Mouse (Mus musculus): ENCODE results near the gene Tnik. TPM values are rescaled to one million over a fixed set of nuclear protein-coding genes. Genes with fewer than 3 reads are reported as not detected.
A peak's percentile ranks its signal among the peaks of the same experiment; 100 is the strongest.

The Tnik gene
- total RNA-seq, 2 experiments from 2014 or later = 33.4 to 41.6 TPM

DNA sequence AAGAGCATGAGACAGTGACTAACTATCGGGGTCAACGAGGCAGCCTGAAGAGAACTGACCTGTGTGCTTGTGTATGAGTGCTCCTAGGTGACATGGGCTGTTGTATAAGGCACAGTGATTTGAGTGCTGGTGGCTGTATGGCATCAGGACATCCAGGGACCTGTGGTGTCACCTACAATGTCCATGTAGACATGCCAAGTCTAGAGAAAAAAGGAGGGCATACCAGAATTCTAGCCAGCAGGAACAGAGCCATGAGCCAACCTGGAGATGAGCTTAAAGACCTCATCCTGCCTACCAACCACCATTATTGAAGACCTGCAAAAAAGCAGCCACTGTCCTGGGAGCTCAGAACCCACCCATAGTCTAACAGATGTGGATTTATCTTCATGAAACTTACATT is 127.2 kb downstream of the Tnik start:
- intact Hi-C loops (cut with DNase I) = no loop called here
- no peak for DNase-seq

DNA sequence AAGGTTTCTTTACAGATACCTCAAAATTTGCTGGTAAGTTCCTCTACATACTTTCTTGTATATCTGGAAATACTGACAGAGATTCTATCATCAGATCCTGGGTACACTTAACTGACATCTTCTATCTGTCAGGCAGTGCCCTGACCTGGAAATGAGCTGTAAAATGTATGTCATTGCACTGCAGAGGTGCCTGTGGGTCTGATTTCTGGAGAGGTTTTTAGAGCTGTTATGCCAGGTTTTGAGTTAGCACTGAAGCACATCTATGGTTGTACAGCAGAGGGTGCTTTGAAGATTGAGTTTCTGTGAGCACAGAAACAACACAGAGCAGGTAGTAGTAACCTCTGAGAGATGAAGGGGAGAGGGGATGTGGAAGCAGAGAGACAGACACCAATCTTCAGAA is 129.5 kb downstream of the Tnik start:
- intact Hi-C loops (cut with DNase I) = no loop called here
- DNase-seq = no peak

DNA sequence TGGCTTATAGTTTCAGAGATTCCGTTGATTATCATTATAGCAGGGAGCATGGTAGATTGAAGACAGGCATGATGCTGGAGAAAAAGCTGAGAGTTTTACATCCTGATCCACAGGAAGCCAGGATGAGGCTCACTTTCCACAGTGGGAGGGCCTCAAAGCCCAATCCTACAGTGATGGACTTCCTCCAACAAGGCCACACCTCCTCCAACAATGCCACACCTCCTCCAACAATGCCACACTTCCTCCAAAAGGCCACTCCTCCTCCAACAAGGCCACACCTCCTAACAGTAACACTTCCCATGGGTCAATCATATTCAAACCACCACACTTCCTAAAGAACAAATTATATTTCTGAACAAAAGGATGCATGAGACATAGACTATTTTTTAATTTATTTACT is 135.8 kb downstream of the Tnik start:
- no peak for DNase-seq
- intact Hi-C loops (cut with DNase I) = no loop called here

DNA sequence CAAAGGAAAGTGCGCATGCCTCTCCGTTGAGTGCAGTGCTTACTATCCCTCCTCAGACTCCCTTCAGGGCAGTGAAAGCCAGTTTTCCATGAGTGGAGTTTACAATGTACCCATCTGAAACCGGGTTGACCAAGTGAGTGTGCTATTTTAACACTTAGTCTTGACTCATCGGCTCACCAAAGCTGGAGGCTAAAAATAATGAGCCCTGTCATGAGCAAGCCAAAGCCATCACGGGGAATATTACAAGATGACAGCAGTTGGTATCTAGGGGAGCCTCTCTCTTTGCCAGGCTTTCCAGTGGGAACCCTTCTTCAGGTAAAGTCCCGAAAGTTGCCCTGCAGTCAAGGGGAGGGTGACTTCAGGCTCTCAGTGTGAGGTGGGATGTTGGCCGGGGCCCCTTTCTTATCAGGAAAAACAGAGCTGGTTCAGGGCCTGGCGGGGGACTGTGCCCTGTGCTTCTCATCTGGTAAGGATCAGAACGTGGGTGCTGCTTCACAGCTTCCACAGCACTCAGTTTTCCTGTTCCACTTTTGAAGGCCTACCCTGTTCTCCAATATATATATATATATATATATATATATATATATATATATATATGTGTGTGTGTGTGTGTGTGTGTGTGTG is 136.7 kb downstream of the Tnik start:
- intact Hi-C loops (cut with DNase I) = no loop called here
- DNase-seq = peak in 1 of 2 experiments; percentile 7

DNA sequence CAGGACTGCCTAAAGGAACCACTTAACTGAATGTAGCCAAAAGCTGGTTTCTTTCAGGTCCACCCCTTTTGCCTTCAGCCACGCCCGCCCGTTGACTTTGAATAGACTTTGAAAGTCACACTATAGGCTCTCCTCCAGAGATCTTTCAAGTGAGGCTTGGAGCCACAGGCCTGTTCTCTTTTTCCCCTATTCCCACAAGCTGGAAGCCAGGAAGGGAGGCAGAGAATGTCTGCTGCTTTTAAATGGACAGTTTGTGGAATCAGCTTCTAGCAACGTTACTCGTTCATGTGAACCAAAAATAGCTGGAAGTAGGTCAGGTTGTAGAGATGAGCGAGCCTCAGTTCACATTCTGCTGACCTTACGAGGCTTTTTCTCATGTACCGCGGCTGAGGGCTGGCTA is 138.3 kb downstream of the Tnik start:
- DNase-seq = peak; percentile 39 to 45
- intact Hi-C loops (cut with DNase I) = no loop called here

DNA sequence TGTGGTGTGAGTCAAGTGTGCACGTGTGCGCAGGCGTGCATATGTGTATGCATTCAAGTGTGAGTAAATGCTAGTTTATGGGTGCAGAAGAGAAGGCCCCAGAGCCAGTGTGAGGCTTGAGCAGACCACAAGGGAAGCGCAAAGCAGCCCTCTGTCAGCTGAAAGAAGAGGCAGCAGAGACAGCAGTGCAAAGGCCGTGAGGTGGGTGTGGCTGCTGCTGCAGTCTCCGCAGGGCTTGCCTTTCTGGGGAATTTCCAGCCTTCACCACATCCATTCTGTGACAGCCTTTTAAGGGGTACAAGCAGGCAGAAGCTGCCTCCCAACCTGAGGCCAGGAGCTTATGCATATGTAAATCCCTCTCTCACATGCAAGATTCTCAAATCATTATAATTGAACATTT is 139.2 kb downstream of the Tnik start:
- intact Hi-C loops (cut with DNase I) = no loop called here
- no peak for DNase-seq

DNA sequence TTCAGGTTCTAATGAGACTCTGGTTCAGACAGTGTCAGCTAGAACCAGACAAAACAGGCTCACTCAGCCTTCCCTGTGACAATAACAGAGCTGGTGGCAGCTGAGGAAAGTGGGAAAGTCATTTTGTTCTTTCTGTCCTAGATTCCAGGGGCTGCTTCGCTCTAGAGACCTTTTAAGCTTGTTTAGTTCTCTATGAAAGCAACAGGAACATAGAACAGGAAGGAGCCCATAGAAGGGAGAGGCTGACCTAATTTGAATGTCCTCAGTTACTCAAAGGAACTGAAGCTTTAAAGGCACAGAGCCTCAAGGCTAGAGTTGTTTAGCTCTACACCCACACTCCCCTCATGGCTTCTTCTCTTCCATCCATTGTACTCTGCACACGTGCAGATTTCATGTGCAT is 142.4 kb downstream of the Tnik start:
- intact Hi-C loops (cut with DNase I) = loop anchor here (5.0 kb wide), 1 partner anchor 238 kb away; no protein-coding TSS in a partner anchor
- no peak for DNase-seq

DNA sequence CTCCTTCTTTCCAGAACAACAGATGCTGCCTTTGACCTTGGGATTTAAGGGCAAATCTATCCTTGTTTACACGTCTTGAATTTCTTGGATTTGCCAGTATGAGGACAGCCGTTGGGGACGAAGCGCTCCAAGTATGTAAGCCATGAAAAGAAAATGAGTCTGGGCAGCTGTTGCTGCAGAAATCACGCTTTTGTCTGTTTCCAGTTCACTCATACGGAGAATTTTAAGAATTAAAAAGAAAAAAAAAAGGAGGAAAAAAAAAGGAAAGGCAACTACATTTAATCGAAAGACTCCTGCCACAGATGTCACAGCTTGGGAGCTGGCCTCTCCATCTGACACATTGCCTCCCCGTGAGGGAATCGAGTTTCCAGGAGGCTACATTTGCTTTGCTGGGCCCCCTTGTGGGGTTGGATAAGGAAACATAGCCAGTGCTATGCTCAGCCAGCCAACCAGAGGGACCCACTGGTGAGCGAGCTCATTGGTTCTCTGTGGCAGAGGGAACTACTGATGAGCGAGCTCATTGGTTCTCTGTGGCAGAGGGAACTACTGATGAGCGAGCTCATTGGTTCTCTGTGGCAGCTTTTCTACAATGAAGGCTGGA is 145.9 kb downstream of the Tnik start:
- intact Hi-C loops (cut with DNase I) = loop anchor here (5.0 kb wide), 1 partner anchor 242 kb away; no protein-coding TSS in a partner anchor
- peak; percentile 61 for DNase-seq

DNA sequence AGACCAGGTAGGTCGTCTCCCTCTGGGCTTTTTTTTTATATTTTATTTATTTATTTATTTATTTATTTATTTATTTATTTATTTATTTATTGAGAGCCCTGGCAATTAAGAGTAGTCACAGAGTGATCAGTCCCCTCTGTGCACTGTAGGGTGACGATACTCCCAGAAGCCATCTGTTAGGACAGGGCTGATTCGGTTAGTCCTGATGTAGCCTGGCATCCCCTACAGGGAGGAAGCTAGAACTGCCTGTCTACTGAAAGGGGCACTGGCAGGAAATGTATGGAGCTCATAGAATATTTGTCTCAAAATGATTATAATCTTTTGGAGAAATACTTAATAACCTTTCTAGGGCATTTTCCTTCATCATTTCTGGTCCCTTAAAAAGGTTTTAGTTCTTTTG is 147.3 kb downstream of the Tnik start:
- DNase-seq = no peak
- intact Hi-C loops (cut with DNase I) = no loop called here

DNA sequence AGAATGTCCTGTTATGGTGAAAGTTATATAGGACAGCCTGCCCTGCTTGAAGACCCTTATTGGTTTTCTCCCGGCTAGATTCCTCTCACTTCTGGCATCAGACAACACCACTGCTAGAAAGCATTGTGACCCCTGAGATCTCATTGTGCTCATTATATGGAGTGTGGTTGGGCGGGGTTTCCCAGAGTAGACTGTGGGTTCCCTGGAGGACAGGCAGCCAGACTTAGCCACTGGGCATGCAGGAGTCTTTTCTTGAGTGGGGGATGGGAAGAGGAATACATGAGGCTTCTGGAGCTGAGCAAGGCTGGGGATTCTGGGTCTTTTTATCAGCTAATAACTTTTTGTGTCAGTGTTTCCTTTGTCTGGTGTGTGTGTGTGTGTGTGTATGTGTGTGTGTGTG is 153.0 kb downstream of the Tnik start:
- intact Hi-C loops (cut with DNase I) = no loop called here
- DNase-seq = no peak

DNA sequence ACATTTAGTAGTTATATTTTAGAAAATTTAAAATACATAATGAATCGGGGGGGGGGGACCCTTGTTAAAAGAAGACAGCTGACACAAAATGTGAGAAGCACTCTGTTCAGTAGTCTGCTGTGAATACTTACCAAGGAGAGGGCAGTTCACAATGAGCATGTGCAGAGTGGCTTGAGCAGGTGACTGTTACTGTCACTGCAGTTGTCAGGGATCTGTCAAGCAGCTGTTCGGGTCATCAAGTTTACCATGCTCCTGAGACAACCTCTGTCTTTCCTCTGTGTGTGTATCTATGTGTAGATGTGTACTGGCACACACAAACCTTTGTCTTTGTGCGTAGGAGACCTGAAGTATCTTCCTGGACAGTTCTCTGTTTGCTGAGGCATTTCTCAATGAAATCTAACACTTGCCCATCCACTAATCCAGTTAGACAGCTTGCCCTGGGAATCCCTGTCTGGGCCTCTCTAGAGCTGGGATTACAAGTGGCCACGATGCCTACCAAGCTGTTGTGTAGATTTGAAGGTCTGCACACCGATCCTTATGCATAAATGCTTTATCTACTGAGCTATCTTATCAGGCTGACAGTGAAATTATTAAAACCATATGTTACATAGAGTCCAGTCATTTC is 154.2 kb downstream of the Tnik start:
- intact Hi-C loops (cut with DNase I) = no loop called here
- no peak for DNase-seq

DNA sequence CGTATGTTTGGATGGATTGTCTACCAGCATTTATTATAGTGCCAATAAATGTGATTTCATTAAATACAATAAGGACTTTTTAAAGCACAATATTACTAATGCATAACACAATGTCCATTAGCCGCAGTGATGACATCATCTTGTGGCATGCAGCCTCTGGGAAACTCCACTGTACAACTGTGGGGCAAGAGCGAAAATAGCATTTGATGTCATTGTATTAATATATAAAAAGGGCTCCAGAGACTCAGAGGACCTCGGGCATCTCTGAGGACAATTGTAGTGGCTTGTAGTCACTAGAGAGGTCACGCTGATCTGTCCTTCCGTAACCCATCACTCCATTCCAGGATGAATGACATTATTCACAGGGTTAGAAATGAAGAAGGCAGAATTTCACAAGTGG is 157.2 kb downstream of the Tnik start:
- DNase-seq = peak; percentile 37 to 51
- intact Hi-C loops (cut with DNase I) = no loop called here

DNA sequence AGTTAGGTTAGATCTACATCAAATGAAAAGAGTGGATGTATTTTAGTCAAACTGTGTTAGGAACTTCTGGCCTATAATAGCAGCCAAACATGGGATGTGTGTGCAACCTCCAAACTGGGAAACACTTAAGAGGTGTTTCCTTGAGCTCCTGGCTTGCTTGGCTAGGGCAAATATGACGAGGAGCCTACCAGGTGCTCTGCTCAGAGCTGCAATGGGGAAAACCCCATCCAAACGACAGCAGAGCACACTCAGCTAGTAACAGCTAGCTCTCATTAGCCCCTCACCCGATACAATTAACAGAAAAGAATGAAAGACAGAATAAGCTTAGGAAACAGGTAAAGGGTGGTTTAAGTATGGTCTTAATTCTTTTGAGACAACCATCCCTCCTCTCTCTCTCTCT is 157.7 kb downstream of the Tnik start:
- intact Hi-C loops (cut with DNase I) = no loop called here
- no peak for DNase-seq

DNA sequence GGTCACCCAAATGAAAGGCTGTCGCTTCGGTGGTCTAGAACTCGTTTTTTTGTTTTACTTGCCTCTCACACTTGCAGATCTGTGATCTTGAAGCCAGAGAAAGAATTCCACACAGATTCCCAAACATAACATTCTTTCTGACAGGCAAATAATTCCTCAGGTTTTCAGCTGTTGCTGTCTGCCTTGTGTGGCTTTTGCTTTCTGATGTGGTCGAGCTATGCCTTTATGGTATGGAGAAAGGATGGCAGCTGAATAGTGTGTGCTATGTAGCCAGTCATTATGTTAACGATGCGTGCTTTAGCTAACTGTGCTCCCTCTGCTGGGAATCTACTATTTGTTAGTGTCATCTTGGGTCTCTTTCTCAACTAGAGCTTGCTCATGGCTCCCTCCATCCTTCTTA is 158.8 kb downstream of the Tnik start:
- intact Hi-C loops (cut with DNase I) = no loop called here

DNA sequence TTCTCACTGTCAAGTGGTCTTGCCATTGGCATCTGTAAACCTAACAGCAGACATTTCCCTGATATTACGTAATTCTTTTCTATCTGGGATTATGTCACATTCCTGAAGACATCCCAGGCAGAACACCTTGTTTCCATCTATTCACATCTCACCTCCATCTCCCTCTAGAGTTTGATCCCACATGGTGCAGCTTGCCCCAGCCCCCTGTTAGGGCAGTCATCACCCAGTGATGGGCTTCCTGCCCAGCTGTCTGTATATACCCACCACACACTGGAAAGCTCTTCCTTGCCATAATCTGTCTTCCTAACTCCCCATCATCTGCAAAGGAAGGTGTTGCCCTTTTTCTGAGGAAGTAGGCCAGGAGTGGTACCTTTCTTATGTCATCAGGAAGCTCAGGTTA is 159.2 kb downstream of the Tnik start:
- intact Hi-C loops (cut with DNase I) = no loop called here

More for the DNA sequence above, 158.8 kb downstream of the Tnik start:
- no peak for DNase-seq

DNA sequence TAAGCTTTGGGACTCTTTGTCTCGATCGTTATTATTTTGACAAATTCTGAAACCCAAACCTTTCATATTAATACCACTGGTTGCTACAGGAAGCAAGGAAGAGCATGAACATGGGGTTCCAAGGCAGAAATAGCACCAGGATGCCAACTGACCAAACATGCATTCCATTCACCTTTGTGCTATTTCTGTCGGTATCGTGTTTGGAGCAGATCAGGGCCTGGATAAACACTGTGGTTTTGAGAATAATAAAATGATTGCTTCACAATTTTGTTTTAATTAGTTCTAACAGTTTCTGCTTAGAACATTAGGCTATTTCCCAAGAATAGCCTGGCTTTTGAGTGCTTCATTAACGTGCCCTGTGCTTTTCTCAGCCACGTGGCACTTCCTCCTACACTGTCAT is 162.9 kb downstream of the Tnik start:
- no peak for DNase-seq
- intact Hi-C loops (cut with DNase I) = no loop called here

More for the DNA sequence above, 159.2 kb downstream of the Tnik start:
- DNase-seq = no peak

DNA sequence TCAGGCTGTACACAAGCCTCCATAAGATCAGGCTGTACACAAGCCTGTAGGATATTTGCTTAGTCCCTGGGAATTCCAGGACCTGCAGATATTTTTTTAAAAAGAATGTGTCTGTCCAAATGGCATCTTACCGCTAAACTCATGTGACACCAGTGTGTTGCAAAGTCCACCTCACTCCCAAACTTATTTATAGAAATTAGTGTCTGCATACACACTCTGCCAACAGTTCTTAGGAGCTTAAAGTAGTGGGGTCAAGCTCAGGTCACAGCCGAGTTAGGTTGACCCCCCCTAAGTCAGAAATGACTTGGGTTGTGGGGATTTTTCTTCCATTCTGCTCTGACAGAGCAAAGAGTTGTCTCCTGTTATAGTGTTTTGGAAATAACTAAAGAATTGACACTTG is 168.4 kb downstream of the Tnik start:
- DNase-seq = no peak

DNA sequence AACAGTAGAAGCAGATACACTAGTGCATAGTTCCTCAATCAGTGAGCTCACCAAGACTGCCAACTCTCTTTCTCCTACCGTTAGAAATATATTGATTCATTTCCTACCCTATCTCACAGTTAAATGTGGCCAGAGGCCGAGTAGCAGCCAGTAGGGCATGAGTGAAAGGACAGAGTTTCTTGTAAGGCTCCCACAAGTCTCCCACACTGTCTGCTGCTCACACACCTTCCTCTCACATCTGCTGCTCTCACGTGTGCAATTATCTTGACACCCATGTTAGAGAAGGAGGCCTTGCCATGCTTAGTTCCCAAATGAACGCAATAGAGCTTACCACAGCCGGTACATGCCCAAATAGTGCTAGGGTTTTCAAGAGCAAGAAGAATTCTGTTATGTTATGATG is 169.3 kb downstream of the Tnik start:
- intact Hi-C loops (cut with DNase I) = no loop called here
- DNase-seq = no peak

More for the DNA sequence above, 168.4 kb downstream of the Tnik start:
- intact Hi-C loops (cut with DNase I) = no loop called here

DNA sequence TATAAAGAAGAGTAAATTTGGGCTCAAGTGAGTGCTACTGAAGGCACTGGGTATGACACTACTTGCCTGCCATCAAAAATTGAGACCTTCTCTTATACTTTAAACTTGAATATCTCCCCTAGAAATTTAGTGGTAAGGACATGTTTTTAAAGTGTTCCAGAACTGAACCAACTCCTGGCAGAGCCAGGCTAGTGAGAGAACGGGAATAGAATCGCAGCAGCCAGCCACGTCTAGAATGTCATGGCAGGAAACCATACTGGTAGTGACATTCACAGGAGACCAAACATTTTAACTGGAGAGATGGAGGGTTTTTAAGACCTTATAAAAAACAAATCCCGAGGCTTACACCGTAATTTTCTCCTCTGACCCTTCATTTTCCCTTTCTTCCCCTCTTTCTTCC is 172.5 kb downstream of the Tnik start:
- intact Hi-C loops (cut with DNase I) = no loop called here
- DNase-seq = no peak

DNA sequence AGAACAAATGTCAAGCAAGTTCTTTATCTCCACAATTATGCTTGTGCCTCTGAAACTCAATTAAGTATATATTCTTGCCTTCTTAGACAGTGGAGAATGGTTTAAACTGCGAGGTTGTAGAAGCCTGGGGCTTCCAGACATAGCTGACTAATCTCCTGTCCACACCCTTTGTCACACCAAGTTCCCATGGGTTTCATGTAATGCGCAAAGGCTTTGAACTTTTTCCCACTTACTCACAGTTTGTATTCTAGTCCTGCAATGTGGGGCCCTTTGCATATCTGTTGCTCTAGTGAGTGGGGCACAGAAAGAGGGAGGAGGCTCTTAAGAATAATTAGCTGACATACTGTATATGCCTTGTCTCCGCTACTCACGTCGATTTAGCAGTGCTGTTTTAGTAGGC is 174.4 kb downstream of the Tnik start:
- no peak for DNase-seq
- intact Hi-C loops (cut with DNase I) = no loop called here

DNA sequence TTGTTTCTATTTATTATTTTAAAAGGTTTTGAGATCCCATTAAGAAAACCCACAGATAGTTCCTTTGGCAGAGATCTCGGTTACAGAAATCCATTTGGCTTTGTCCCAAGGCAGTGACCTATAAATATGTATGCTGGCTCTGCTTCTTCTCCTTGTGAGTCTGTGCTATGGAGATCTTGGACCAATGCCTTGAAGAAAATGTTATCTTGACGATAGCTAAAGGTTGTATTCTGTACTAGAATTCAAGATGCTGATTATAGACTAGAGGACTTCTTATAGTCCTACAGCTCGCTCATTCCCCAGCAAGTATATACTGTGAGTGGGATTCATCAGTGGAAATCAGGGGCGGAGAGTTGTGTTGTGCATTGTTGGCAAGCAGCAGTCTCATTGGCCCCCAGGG is 178.5 kb downstream of the Tnik start:
- intact Hi-C loops (cut with DNase I) = no loop called here
- no peak for DNase-seq

DNA sequence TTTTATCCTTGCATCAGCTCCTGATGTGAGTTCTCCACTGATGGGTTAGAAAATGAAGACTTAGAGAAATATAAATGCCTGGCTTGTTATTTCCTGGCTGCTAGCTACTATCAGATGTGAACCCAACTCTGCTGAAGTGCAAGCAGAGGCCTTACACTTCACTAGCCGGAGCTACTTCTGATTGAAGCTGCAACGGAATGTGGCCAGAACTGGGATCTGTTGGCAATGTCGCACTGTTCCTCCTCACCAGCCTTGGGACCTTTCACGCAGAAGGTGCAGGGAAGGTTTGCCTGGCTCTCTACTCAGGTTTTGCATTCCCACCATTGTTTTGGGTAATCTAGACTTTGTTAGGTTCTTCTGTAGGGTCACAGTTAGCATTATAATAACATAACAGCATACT is 179.1 kb downstream of the Tnik start:
- intact Hi-C loops (cut with DNase I) = no loop called here
- DNase-seq = no peak

Data from heart, postnatal 14 days (tissue).